Mouse (Mus musculus) neural tube, embryonic 11.5 days (tissue): ENCODE results near the gene Trpm2. TPM values are rescaled to one million over a fixed set of nuclear protein-coding genes. Genes with fewer than 3 reads are reported as not detected.

Experiments
- ATAC-seq: fragments of 200-750 bp; cut with Nextera tagmentation; 2 replicates; pipeline ENCODE4 v1.8.0; 2017; ENCODE audit warnings: moderate number of reproducible peaks, mild to moderate bottlenecking, moderate TSS enrichment, moderate library complexity; ENCODE audit not compliant: insufficient read depth, low FRiP score, low TSS enrichment
- DNase-seq: peaks from one replicate; pipeline ENCODE4 v3.0.0-alpha.2; 2015; ENCODE audit warnings: low spot score
- H3K27ac ChIP-seq: fragments of 300-500 bp; sonication (generic); 2 replicates; pipeline ENCODE4 v1.5.1; 2014; ENCODE audit warnings: low read depth, mild to moderate bottlenecking, low read length
- H3K27me3 ChIP-seq: fragments of 300-500 bp; sonication (generic); 2 replicates; pipeline ENCODE4 v1.6.1; 2014; ENCODE audit warnings: mild to moderate bottlenecking, low read length, mixed read lengths; ENCODE audit not compliant: control insufficient read depth, insufficient read depth
- H3K36me3 ChIP-seq: fragments of 300-500 bp; sonication (generic); 2 replicates; pipeline ENCODE4 v1.6.1; 2014; ENCODE audit warnings: mild to moderate bottlenecking, low read length, moderate library complexity, mixed read lengths; ENCODE audit not compliant: control insufficient read depth, insufficient read depth
- H3K4me1 ChIP-seq: fragments of 300-500 bp; sonication (generic); 2 replicates; pipeline ENCODE4 v1.6.1; 2014; ENCODE audit warnings: low read length, mixed read lengths; ENCODE audit not compliant: control insufficient read depth, insufficient read depth
- H3K4me2 ChIP-seq: fragments of 300-500 bp; sonication (generic); 2 replicates; pipeline ENCODE4 v1.6.1; 2014; ENCODE audit warnings: low read depth, mild to moderate bottlenecking, moderate library complexity
- H3K4me3 ChIP-seq: fragments of 300-500 bp; sonication (generic); 2 replicates; pipeline ENCODE4 v1.5.1; 2014; ENCODE audit warnings: low read depth, low read length
- H3K9ac ChIP-seq: fragments of 300-500 bp; sonication (generic); 2 replicates; pipeline ENCODE4 v1.6.1; 2014; ENCODE audit warnings: mild to moderate bottlenecking, low read length
- H3K9me3 ChIP-seq: fragments of 300-500 bp; sonication (generic); 2 replicates; pipeline ENCODE4 v1.6.1; 2016; ENCODE audit warnings: low read length; ENCODE audit not compliant: control insufficient read depth
- WGBS: fragments of 180-500 bp; shearing (Covaris S2); extraction: QIAGEN DNeasy Blood & Tissue Kit; methylation state at CpG from one replicate; pipeline ENCODE4 v1.1.7; 2014; 5-methylcytosine and 5-hydroxymethylcytosine counted together
- polyA plus RNA-seq: library from polyadenylated mRNA; unstranded; fragments of >200 nt; fragmentation: Nextera tagmentation; extraction: Ambion mirVana; gene quantifications from 2 replicates; pipeline ENCODE4 v1.2.1, GENCODE M21; 2014

Gene Trpm2
- polyA plus RNA-seq, 1 experiment from 2014 or later = 1.4 TPM

DNA sequence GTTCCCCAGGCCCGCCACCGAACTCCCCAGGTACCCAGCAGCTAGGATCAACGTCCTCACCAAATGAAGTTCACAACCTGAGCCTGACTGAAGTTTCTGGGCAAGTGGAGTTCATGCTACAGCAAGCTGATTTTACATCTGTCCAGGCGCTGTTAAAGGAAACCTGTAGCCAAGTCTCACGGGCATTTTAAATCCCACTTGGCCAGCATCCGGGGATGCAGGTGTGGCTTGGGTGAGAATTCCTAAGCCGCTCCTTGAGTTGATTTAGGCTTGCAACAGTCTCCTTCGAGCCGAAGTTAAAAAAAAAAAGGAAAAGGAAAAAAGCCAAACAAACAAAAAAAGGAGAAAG lies 39.6 kb upstream of the Trpm2 start, which contains the start of gene Pfkl:
Pfkl (minus strand) TSS at position 139 of the 349 bp plus-strand sequence.
- no peak for DNase-seq
- H3K4me3 ChIP-seq = peak within 1 kb of the TSS; percentile 64
- no peaks in the 10 kb centered on the region for H3K27me3 ChIP-seq
- H3K36me3 ChIP-seq = no peaks in the 10 kb centered on the region
- peak within 1 kb of the TSS; percentile 81 for H3K4me2 ChIP-seq
- peak; percentile 9; the same call in 1 of the 2 replicates for ATAC-seq
- peak within 1 kb of the TSS; percentile 84 for H3K9ac ChIP-seq
- under 1% methylated on average over 9 of the region's 9 CpGs for WGBS
- H3K9me3 ChIP-seq = no peaks in the 10 kb centered on the region
- H3K4me1 ChIP-seq = peaks cover 15% of the 10 kb centered on the region
- peak within 1 kb of the TSS; percentile 92 for H3K27ac ChIP-seq

- no peaks in the 10 kb centered on the region for H3K27me3 ChIP-seq
- H3K4me1 ChIP-seq = peaks cover 15% of the 10 kb centered on the region
- WGBS = under 1% methylated on average over 59 of the region's 59 CpGs
- peak overlapping the region; percentile 64 for H3K4me3 ChIP-seq
- DNase-seq (peak; percentile 95), ATAC-seq (peak; percentile 96)
- H3K36me3 ChIP-seq = no peaks in the 10 kb centered on the region
- H3K9me3 ChIP-seq = no peaks in the 10 kb centered on the region
- H3K9ac ChIP-seq = peak overlapping the region; percentile 84
- peak overlapping the region; percentile 81 for H3K4me2 ChIP-seq
- H3K27ac ChIP-seq = peak overlapping the region; percentile 92
Observed at GRCm38 (mm10) chr10:78009184-78009944, 39.0 kb upstream of the Trpm2 start.

- WGBS = 80% methylated on average over 3 of the region's 3 CpGs
- Histone ChIP-seq H3K4me1 (peaks cover 15% of the 10 kb centered on the region), H3K9me3 (no peaks in the 10 kb centered on the region), H3K4me3 (0 out of 2 replicates have a peak overlapping the region, but pooled peaks have one; percentile 6), H3K36me3 (no peaks in the 10 kb centered on the region; the same call in 1 of the 2 replicates), H3K27me3 (no peaks in the 10 kb centered on the region), H3K27ac (no peak overlapping the region), H3K9ac (peak overlapping the region; percentile 84), H3K4me2 (peak overlapping the region; percentile 81)
- no peak for DNase-seq
- no peak for ATAC-seq
Observed at GRCm38 (mm10) chr10:78008169-78008568, 37.8 kb upstream of the Trpm2 start.

GRCm38 (mm10) chr10:78007203-78007602 lies 36.8 kb upstream of the Trpm2 start:
- DNase-seq (no peak), ATAC-seq (no peak)
- H3K27ac ChIP-seq = no peak overlapping the region
- H3K4me3 ChIP-seq = no peak overlapping the region; the same call in 1 of the 2 replicates
- H3K9me3 ChIP-seq = no peaks in the 10 kb centered on the region
- H3K27me3 ChIP-seq = no peaks in the 10 kb centered on the region
- peak overlapping the region; percentile 19; the same call in 1 of the 2 replicates for H3K4me2 ChIP-seq
- H3K36me3 ChIP-seq = no peaks in the 10 kb centered on the region; the same call in 1 of the 2 replicates
- peaks cover 15% of the 10 kb centered on the region for H3K4me1 ChIP-seq
- H3K9ac ChIP-seq = peak overlapping the region; percentile 33
- WGBS = 37% methylated on average over 7 of the region's 7 CpGs

GRCm38 (mm10) chr10:78005791-78006438 lies 35.6 kb upstream of the Trpm2 start:
- Histone ChIP-seq H3K4me2 (no peak overlapping the region), H3K4me3 (no peak overlapping the region), H3K27me3 (no peaks in the 10 kb centered on the region), H3K9ac (no peak overlapping the region), H3K36me3 (peaks cover under 1% of the 10 kb centered on the region), H3K9me3 (no peaks in the 10 kb centered on the region), H3K27ac (no peak overlapping the region), H3K4me1 (peaks cover 15% of the 10 kb centered on the region)
- DNase-seq = no peak
- ATAC-seq = no peak
- 95% methylated on average over 4 of the region's 4 CpGs for WGBS

GRCm38 (mm10) chr10:78004479-78005100 lies 34.2 kb upstream of the Trpm2 start:
- H3K4me3 ChIP-seq = no peak overlapping the region
- H3K27me3 ChIP-seq = no peaks in the 10 kb centered on the region
- no peak for DNase-seq
- H3K36me3 ChIP-seq = peaks cover 11% of the 10 kb centered on the region
- no peak overlapping the region for H3K4me2 ChIP-seq
- no peak overlapping the region for H3K9ac ChIP-seq
- ATAC-seq = no peak
- H3K27ac ChIP-seq = no peak overlapping the region
- no peaks in the 10 kb centered on the region for H3K9me3 ChIP-seq
- WGBS = 82% methylated on average over 3 of the region's 3 CpGs
- H3K4me1 ChIP-seq = peaks cover 15% of the 10 kb centered on the region

- Histone ChIP-seq H3K36me3 (peaks cover 18% of the 10 kb centered on the region), H3K4me2 (no peak overlapping the region), H3K9ac (no peak overlapping the region), H3K27me3 (no peaks in the 10 kb centered on the region), H3K4me1 (no peaks in the 10 kb centered on the region; the same call in none of the 2 replicates), H3K4me3 (no peak overlapping the region), H3K27ac (no peak overlapping the region), H3K9me3 (no peaks in the 10 kb centered on the region)
- 94% methylated on average over 2 of the region's 2 CpGs for WGBS
- DNase-seq (no peak), ATAC-seq (no peak)
Observed at GRCm38 (mm10) chr10:78002316-78002715, 32.0 kb upstream of the Trpm2 start.

GRCm38 (mm10) chr10:78001796-78002195 lies 31.4 kb upstream of the Trpm2 start:
- Histone ChIP-seq H3K27me3 (no peaks in the 10 kb centered on the region), H3K4me1 (no peaks in the 10 kb centered on the region; the same call in none of the 2 replicates), H3K9ac (no peak overlapping the region), H3K4me2 (no peak overlapping the region), H3K27ac (no peak overlapping the region), H3K4me3 (no peak overlapping the region), H3K36me3 (peaks cover 18% of the 10 kb centered on the region), H3K9me3 (no peaks in the 10 kb centered on the region)
- DNase-seq (no peak), ATAC-seq (no peak)
- WGBS = 89% methylated on average over 11 of the region's 11 CpGs
